Mouse (Mus musculus): ENCODE results near the gene Neu1.
A peak's percentile ranks its signal among the peaks of the same experiment; 100 is the strongest.

Gene Neu1

GRCm38 (mm10) chr17:34893072-34893824 is 37.8 kb upstream of the Neu1 start:
- Histone ChIP-seq H3K36me3 (ENCODE audit: insufficient read depth, low read length) (peaks cover 9% of the 10 kb centered on the region; the same call in 1 of the 2 replicates), H3K4me1 (replicated peaks; ENCODE audit: low read depth, low read length) (peaks cover 66% of the 10 kb centered on the region), H3K4me3 (replicated peaks; ENCODE audit: low read length) (peak overlapping the region; percentile 86), H3K9me3 (ENCODE audit: low read length) (no peaks in the 10 kb centered on the region), H3K27me3 (ENCODE audit: insufficient read depth, low read length) (0 out of 2 replicates have a peak, but pooled peaks cover 4% of the 10 kb centered on the region)
- TF ChIP-seq POU5F1 (IDR thresholded peaks at IDR 0.05; ENCODE audit: borderline replicate concordance, low read length) (no peak), NANOG (IDR thresholded peaks at IDR 0.05; ENCODE audit: borderline replicate concordance, low read length) (no peak), CTCF (conservative IDR thresholded peaks at IDR 0.05; ENCODE audit: low read length) (no peak)

GRCm38 (mm10) chr17:34894074-34894597 is 36.9 kb upstream of the Neu1 start:
- H3K27me3 ChIP-seq (ENCODE audit: insufficient read depth, low read length), result 0 out of 2 replicates have a peak, but pooled peaks cover 4% of the 10 kb centered on the region
- peak overlapping the region; percentile 86 for H3K4me3 ChIP-seq (replicated peaks; ENCODE audit: low read length)
- peaks cover 9% of the 10 kb centered on the region; the same call in 1 of the 2 replicates for H3K36me3 ChIP-seq (ENCODE audit: insufficient read depth, low read length)
- peaks cover 66% of the 10 kb centered on the region for H3K4me1 ChIP-seq (replicated peaks; ENCODE audit: low read depth, low read length)
- no peaks in the 10 kb centered on the region for H3K9me3 ChIP-seq (ENCODE audit: low read length)
- TF ChIP-seq POU5F1 (IDR thresholded peaks at IDR 0.05; ENCODE audit: borderline replicate concordance, low read length) (no peak), NANOG (IDR thresholded peaks at IDR 0.05; ENCODE audit: borderline replicate concordance, low read length) (no peak), CTCF (conservative IDR thresholded peaks at IDR 0.05; ENCODE audit: low read length) (no peak)

- Histone ChIP-seq H3K36me3 (ENCODE audit: insufficient read depth, low read length) (peaks cover 9% of the 10 kb centered on the region; the same call in 1 of the 2 replicates), H3K4me1 (replicated peaks; ENCODE audit: low read depth, low read length) (peaks cover 72% of the 10 kb centered on the region), H3K9me3 (ENCODE audit: low read length) (no peaks in the 10 kb centered on the region), H3K27me3 (ENCODE audit: insufficient read depth, low read length) (0 out of 2 replicates have a peak, but pooled peaks cover 4% of the 10 kb centered on the region), H3K4me3 (replicated peaks; ENCODE audit: low read length) (peak overlapping the region; percentile 86)
- TF ChIP-seq POU5F1 (IDR thresholded peaks at IDR 0.05; ENCODE audit: borderline replicate concordance, low read length) (no peak), CTCF (conservative IDR thresholded peaks at IDR 0.05; ENCODE audit: low read length) (no peak), NANOG (IDR thresholded peaks at IDR 0.05; ENCODE audit: borderline replicate concordance, low read length) (no peak)
Observed at GRCm38 (mm10) chr17:34894801-34895530, 36.1 kb upstream of the Neu1 start.

- H3K9me3 ChIP-seq (ENCODE audit: low read length), result no peaks in the 10 kb centered on the region
- peaks cover 69% of the 10 kb centered on the region for H3K4me1 ChIP-seq (replicated peaks; ENCODE audit: low read depth, low read length)
- H3K36me3 ChIP-seq (ENCODE audit: insufficient read depth, low read length), result peaks cover 13% of the 10 kb centered on the region
- H3K27me3 ChIP-seq (ENCODE audit: insufficient read depth, low read length), result 0 out of 2 replicates have a peak, but pooled peaks cover 4% of the 10 kb centered on the region
- TF ChIP-seq CTCF (conservative IDR thresholded peaks at IDR 0.05; ENCODE audit: low read length) (no peak), NANOG (IDR thresholded peaks at IDR 0.05; ENCODE audit: borderline replicate concordance, low read length) (no peak), POU5F1 (IDR thresholded peaks at IDR 0.05; ENCODE audit: borderline replicate concordance, low read length) (no peak)
- H3K4me3 ChIP-seq (replicated peaks; ENCODE audit: low read length), result peak overlapping the region; percentile 86
Observed at GRCm38 (mm10) chr17:34895724-34896123, 35.3 kb upstream of the Neu1 start.

GRCm38 (mm10) chr17:34896366-34896765 is 34.7 kb upstream of the Neu1 start:
- TF ChIP-seq NANOG (IDR thresholded peaks at IDR 0.05; ENCODE audit: borderline replicate concordance, low read length), result no peak
- no peak for TF ChIP-seq POU5F1 (IDR thresholded peaks at IDR 0.05; ENCODE audit: borderline replicate concordance, low read length)
- TF ChIP-seq CTCF (conservative IDR thresholded peaks at IDR 0.05; ENCODE audit: low read length), result no peak
- peaks cover 19% of the 10 kb centered on the region for H3K36me3 ChIP-seq (ENCODE audit: insufficient read depth, low read length)
- no peaks in the 10 kb centered on the region for H3K9me3 ChIP-seq (ENCODE audit: low read length)
- peaks cover 70% of the 10 kb centered on the region for H3K4me1 ChIP-seq (replicated peaks; ENCODE audit: low read depth, low read length)
- H3K27me3 ChIP-seq (ENCODE audit: insufficient read depth, low read length), result 0 out of 2 replicates have a peak, but pooled peaks cover 4% of the 10 kb centered on the region
- peak overlapping the region; percentile 59 for H3K4me3 ChIP-seq (replicated peaks; ENCODE audit: low read length)

- no peak for TF ChIP-seq POU5F1 (IDR thresholded peaks at IDR 0.05; ENCODE audit: borderline replicate concordance, low read length)
- TF ChIP-seq CTCF (conservative IDR thresholded peaks at IDR 0.05; ENCODE audit: low read length), result no peak
- no peak for TF ChIP-seq NANOG (IDR thresholded peaks at IDR 0.05; ENCODE audit: borderline replicate concordance, low read length)
- Histone ChIP-seq H3K4me1 (replicated peaks; ENCODE audit: low read depth, low read length) (peaks cover 68% of the 10 kb centered on the region), H3K9me3 (ENCODE audit: low read length) (no peaks in the 10 kb centered on the region), H3K36me3 (ENCODE audit: insufficient read depth, low read length) (peaks cover 25% of the 10 kb centered on the region), H3K4me3 (replicated peaks; ENCODE audit: low read length) (peak overlapping the region; percentile 92), H3K27me3 (ENCODE audit: insufficient read depth, low read length) (0 out of 2 replicates have a peak, but pooled peaks cover 4% of the 10 kb centered on the region)
Observed at GRCm38 (mm10) chr17:34897373-34898159, 33.5 kb upstream of the Neu1 start.

GRCm38 (mm10) chr17:34898160-34898586 is 32.9 kb upstream of the Neu1 start, which contains the start of the genes C2 and Ehmt2:
C2 (minus strand) TSS chr17:34898265.
Ehmt2 (plus strand) TSS chr17:34898469.
- Histone ChIP-seq H3K36me3 (ENCODE audit: insufficient read depth, low read length) (peaks cover 30% of the 10 kb centered on the region), H3K4me3 (replicated peaks; ENCODE audit: low read length) (peak within 1 kb of the TSS; percentile 92), H3K9me3 (ENCODE audit: low read length) (no peaks in the 10 kb centered on the region), H3K27me3 (ENCODE audit: insufficient read depth, low read length) (0 out of 2 replicates have a peak, but pooled peaks cover 4% of the 10 kb centered on the region), H3K4me1 (replicated peaks; ENCODE audit: low read depth, low read length) (peaks cover 68% of the 10 kb centered on the region)
- no peak for TF ChIP-seq NANOG (IDR thresholded peaks at IDR 0.05; ENCODE audit: borderline replicate concordance, low read length)
- no peak for TF ChIP-seq POU5F1 (IDR thresholded peaks at IDR 0.05; ENCODE audit: borderline replicate concordance, low read length)
- TF ChIP-seq CTCF (conservative IDR thresholded peaks at IDR 0.05; ENCODE audit: low read length), result no peak
